Mouse (Mus musculus) liver, embryonic 14 days (tissue): ENCODE measurements around the gene Cngb1. TPM values are rescaled to one million over a fixed set of nuclear protein-coding genes. Genes with fewer than 3 reads are reported as not detected.

ENCODE experiments used
- polyA plus RNA-seq: library from polyadenylated mRNA; depleted of rRNA; stranded (reverse); fragments of >200 nt; gene quantifications from 2 replicates; pipeline ENCODE4 v1.2.3, GENCODE M21; 2012; rRNA removed

The Cngb1 gene
- 0.03 and 0.05 TPM in 2 replicates for polyA plus RNA-seq

DNA sequence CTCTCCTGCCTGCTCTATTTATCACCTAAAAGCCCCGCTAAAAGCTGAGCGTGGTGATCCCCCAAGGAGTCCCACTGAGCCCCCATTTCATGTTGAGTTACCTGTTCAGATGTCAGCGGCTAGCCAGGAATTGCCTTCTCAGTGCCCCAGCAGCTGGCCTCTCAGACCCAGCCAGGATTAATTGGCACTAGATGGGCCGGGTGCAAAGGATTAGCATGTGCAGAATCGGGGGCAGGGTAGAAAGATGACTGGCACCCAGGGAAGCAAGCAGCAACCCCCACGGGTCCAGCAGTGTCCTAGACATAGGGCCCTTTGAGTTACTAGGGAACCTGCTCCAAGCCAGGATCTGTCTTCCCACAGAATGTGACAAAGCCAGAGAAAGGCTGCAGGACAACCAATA lies at the start of gene Cngb1:
Cngb1 (minus strand) TSS at position 155 of the 400 bp plus-strand sequence.

GRCm38 (mm10) chr8:95352151-95352870 lies 45.9 kb upstream of the Cngb1 start, which contains the start of gene Mmp15:
Gene Mmp15 (plus strand): TSS chr8:95352268.

DNA sequence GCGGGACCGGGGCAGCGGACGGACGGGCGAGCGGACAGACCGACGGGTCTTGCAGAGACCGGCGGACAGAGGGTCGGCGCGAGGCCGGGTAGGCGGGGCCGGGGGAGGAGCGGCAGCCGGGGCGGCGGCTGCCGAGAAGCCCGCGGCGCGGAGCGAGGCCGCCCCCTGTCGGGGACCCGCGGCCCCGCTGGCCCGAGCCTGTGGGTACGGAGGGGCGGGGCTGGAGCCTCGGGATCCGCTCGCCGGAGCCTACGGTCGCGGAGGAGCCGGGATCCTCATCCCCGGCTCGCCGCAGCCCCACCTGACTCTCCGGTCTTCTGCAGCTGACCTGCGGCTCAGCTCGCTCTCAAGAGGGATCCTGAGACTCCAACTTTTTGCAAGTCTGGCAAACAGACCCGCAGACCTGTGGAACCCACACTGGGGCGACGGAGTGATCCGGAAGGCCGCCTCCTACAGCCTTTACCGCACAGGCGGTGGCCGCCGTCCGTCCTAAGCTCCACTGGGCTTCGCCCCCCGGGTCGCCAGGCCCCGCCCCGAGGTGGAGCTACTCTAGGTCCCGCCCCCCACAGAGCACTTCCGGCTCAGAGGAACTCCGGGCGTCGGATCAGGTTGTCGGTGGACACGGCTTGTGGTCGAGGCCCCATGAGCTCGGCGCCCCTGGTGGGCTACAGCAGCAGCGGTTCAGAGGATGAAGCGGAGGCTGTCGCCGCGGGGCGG lies 25.5 kb upstream of the Cngb1 start, which contains the start of the genes Zfp319 and Usb1:
Zfp319 (minus strand) TSS at position 231 of the 717 bp plus-strand sequence.
Usb1 (plus strand) TSS at position 565 of the 717 bp plus-strand sequence.

GRCm38 (mm10) chr8:95310342-95310970 lies 4.1 kb upstream of the Cngb1 start, which contains the start of gene Tepp:
Gene Tepp (plus strand): TSS chr8:95310566.

GRCm38 (mm10) chr8:95202649-95203275 lies 103.6 kb downstream of the Cngb1 start, which contains the start of gene Kifc3:
Gene Kifc3 (minus strand): TSS chr8:95202812.

Other genes with a start within 250 kb of the Cngb1 start
- 7.8 and 8.5 TPM in 2 replicates for gene Katnb1, start 225.4 kb downstream of the Cngb1 start, polyA plus RNA-seq
- gene Kifc3, start 103.8 kb downstream of the Cngb1 start, polyA plus RNA-seq = 4.0 and 4.1 TPM in 2 replicates
- gene Tepp, start 4.0 kb upstream of the Cngb1 start, polyA plus RNA-seq = 0.06 TPM in 1 of 2 replicates, not detected in the other
- 0.76 and 0.88 TPM in 2 replicates for gene Zfp319, start 25.4 kb upstream of the Cngb1 start, polyA plus RNA-seq
- 6.9 and 8.5 TPM in 2 replicates for gene Usb1, start 25.7 kb upstream of the Cngb1 start, polyA plus RNA-seq
- 0.76 and 0.92 TPM in 2 replicates for gene Mmp15, start 45.7 kb upstream of the Cngb1 start, polyA plus RNA-seq
- 30.2 and 30.4 TPM in 2 replicates for gene Cfap20, start 128.3 kb upstream of the Cngb1 start, polyA plus RNA-seq
- gene Csnk2a2, start 183.5 kb upstream of the Cngb1 start, polyA plus RNA-seq = 13.0 and 15.3 TPM in 2 replicates
- gene Ccdc113, start 227.5 kb upstream of the Cngb1 start, polyA plus RNA-seq = not detected in 2 replicates